Mouse (Mus musculus) Patski (cell line): ENCODE data around the gene Mkrn2os. TPM values are rescaled to one million over a fixed set of nuclear protein-coding genes. Genes with fewer than 3 reads are reported as not detected.
A peak's percentile ranks its signal among the peaks of the same experiment; 100 is the strongest.

ENCODE experiments used
- ATAC-seq: fragments of 100-300 bp; one replicate; pipeline ENCODE4 v1.8.0; 2021
- CTCF ChIA-PET: fragments of 350-600 bp; sonication (Branson Sonifier 250); formaldehyde crosslinking; loops from one replicate; lab custom pipeline; 2022; ENCODE audit warnings: inconsistent platforms; lab: Charles Lee
- POLR2A ChIA-PET: fragments of 350-600 bp; sonication (Branson Sonifier 250); formaldehyde crosslinking; loops from one replicate; lab custom pipeline; 2022; ENCODE audit warnings: antibody characterized with exemption, inconsistent platforms; lab: Charles Lee
- DNase-seq: peaks from one replicate; pipeline ENCODE4 v3.0.0-alpha.2; 2011; ENCODE audit warnings: low read depth, low spot score
- H3K27me3 ChIP-seq: fragments of 371-371 bp; one replicate; pipeline ENCODE4 v1.5.1; 2021
- CTCF ChIP-seq: fragments of 100-300 bp; IDR thresholded peaks from one replicate; pipeline ENCODE4 v1.5.1; 2021
- in situ Hi-C: fragments of 300-500 bp; cut with MboI; formaldehyde crosslinking; loops from 3 replicates; pipeline ENCODE4 v1.11.1; 2018; ENCODE audit warnings: low pct_unique_long_range_greater_than_20kb, mixed read lengths
- polyA plus RNA-seq: library from polyadenylated mRNA; unstranded; gene quantifications from one replicate; pipeline ENCODE4 v1.2.3, GENCODE M21; 2021

The Mkrn2os gene
- polyA plus RNA-seq, 1 experiment from 2014 or later = 11.7 TPM

- POLR2A ChIA-PET = no interaction called here
- DNase-seq (no peak), ATAC-seq (no peak)
- H3K27me3 ChIP-seq = no peaks in the 10 kb centered on the region
- CTCF ChIA-PET = interaction anchor here (0.6 to 2.9 kb wide), 7 partner anchors 9 to 194 kb away, joined by 3 to 23 read pairs (median 3); no protein-coding TSS in a partner anchor
- in situ Hi-C loops = no loop called here
- peak; percentile 77 for TF ChIP-seq CTCF
These were observed 16.7 kb upstream of the Mkrn2os start for GRCm38 (mm10) chr6:115609121-115609520.

GRCm38 (mm10) chr6:115607429-115607828 is 15.1 kb upstream of the Mkrn2os start:
- DNase-seq = no peak
- ChIA-PET CTCF (interaction anchor here (0.7 to 2.9 kb wide), 4 partner anchors 13 to 35 kb away, joined by 3 to 23 read pairs (median 4); no protein-coding TSS in a partner anchor), POLR2A (interaction anchor here (0.6 to 0.9 kb wide), 3 partner anchors 10 to 66 kb away, joined by 3 to 5 read pairs (median 3); no protein-coding TSS in a partner anchor)
- in situ Hi-C loops = no loop called here
- no peak for ATAC-seq
- TF ChIP-seq CTCF = no peak
- no peaks in the 10 kb centered on the region for H3K27me3 ChIP-seq

GRCm38 (mm10) chr6:115606461-115606860 is 14.1 kb upstream of the Mkrn2os start:
- H3K27me3 ChIP-seq = no peaks in the 10 kb centered on the region
- CTCF ChIA-PET = interaction anchor here (0.7 to 1.6 kb wide), 2 partner anchors 16 to 51 kb away, joined by 3 to 4 read pairs; no protein-coding TSS in a partner anchor
- DNase-seq (no peak), ATAC-seq (no peak)
- in situ Hi-C loops = no loop called here
- POLR2A ChIA-PET = interaction anchor here (0.5 to 1.0 kb wide), 2 partner anchors 10 to 415 kb away, joined by 3 to 4 read pairs; no protein-coding TSS in a partner anchor
- no peak for TF ChIP-seq CTCF

- ChIA-PET CTCF (interaction anchor here (1.2 kb wide), 1 partner anchor 55 kb away, joined by 4 read pairs; no protein-coding TSS in a partner anchor), POLR2A (interaction anchor here (1.0 kb wide), 1 partner anchor 75 kb away, joined by 3 read pairs; the partner anchor contains the start of gene Raf1)
- in situ Hi-C loops = no loop called here
- ATAC-seq = peak; percentile 86
- no peaks in the 10 kb centered on the region for H3K27me3 ChIP-seq
- no peak for DNase-seq
- TF ChIP-seq CTCF = no peak
These were observed 9.5 kb upstream of the Mkrn2os start, which contains the start of gene Mkrn2 for GRCm38 (mm10) chr6:115601715-115602523. TSS of gene Mkrn2 (plus strand) at chr6:115601902.

- no peak for ATAC-seq
- ChIA-PET POLR2A (no interaction called here), CTCF (no interaction called here)
- DNase-seq = no peak
- in situ Hi-C loops = no loop called here
- no peaks in the 10 kb centered on the region for H3K27me3 ChIP-seq
- TF ChIP-seq CTCF = peak; percentile 19
These were observed 8.9 kb upstream of the Mkrn2os start for GRCm38 (mm10) chr6:115601322-115601714.

- ChIA-PET POLR2A (no interaction called here), CTCF (no interaction called here)
- DNase-seq (no peak), ATAC-seq (no peak)
- H3K27me3 ChIP-seq = no peaks in the 10 kb centered on the region
- TF ChIP-seq CTCF = no peak
- in situ Hi-C loops = no loop called here
These were observed 3.3 kb upstream of the Mkrn2os start for GRCm38 (mm10) chr6:115595667-115596066.

- CTCF ChIA-PET = no interaction called here
- in situ Hi-C loops = no loop called here
These were observed 2.1 kb upstream of the Mkrn2os start for GRCm38 (mm10) chr6:115594463-115594862.

GRCm38 (mm10) chr6:115593252-115593651 is 876 bp upstream of the Mkrn2os start:
- no peaks in the 10 kb centered on the region for H3K27me3 ChIP-seq
- no peak for DNase-seq
- in situ Hi-C loops = no loop called here

More at GRCm38 (mm10) chr6:115594463-115594862, 2.1 kb upstream of the Mkrn2os start:
- TF ChIP-seq CTCF = no peak
- ATAC-seq (no peak), DNase-seq (no peak)
- H3K27me3 ChIP-seq = no peaks in the 10 kb centered on the region
- POLR2A ChIA-PET = no interaction called here

GRCm38 (mm10) chr6:115591692-115592359 is 550 bp downstream of the Mkrn2os start:
- in situ Hi-C loops = no loop called here
- POLR2A ChIA-PET = no interaction called here
- CTCF ChIA-PET = interaction anchor here (2.1 kb wide), 1 partner anchor 11 kb away, joined by 5 read pairs; no protein-coding TSS in a partner anchor
- peak; percentile 23 for ATAC-seq
- DNase-seq = no peak
- H3K27me3 ChIP-seq = no peaks in the 10 kb centered on the region
- TF ChIP-seq CTCF = no peak

More at GRCm38 (mm10) chr6:115593252-115593651, 876 bp upstream of the Mkrn2os start:
- POLR2A ChIA-PET = interaction anchor here (0.7 kb wide), 1 partner anchor 213 kb away, joined by 3 read pairs; no protein-coding TSS in a partner anchor
- ATAC-seq = no peak
- CTCF ChIA-PET = interaction anchor here (2.1 kb wide), 1 partner anchor 12 kb away, joined by 5 read pairs; no protein-coding TSS in a partner anchor
- TF ChIP-seq CTCF = no peak

- in situ Hi-C loops = no loop called here
- no peak for TF ChIP-seq CTCF
- ATAC-seq = no peak
- POLR2A ChIA-PET = interaction anchor here (0.6 kb wide), 1 partner anchor 275 kb away, joined by 3 read pairs; no protein-coding TSS in a partner anchor
- no peak for DNase-seq
- CTCF ChIA-PET = no interaction called here
- no peaks in the 10 kb centered on the region for H3K27me3 ChIP-seq
These were observed 6.1 kb downstream of the Mkrn2os start for GRCm38 (mm10) chr6:115586321-115586720.
